Mouse (Mus musculus) CD8-positive naive resting alpha-beta T cell, adult 2 months (primary cell): Measurements from ENCODE around the gene Josd1.

ENCODE experiments used
- DNase-seq, 2 experiments: peaks; one replicate each; pipeline ENCODE4 v3.0.0; 2022; ENCODE audit warnings: low read depth in 2 of 2, low spot score in 2 of 2

Josd1 gene

DNA sequence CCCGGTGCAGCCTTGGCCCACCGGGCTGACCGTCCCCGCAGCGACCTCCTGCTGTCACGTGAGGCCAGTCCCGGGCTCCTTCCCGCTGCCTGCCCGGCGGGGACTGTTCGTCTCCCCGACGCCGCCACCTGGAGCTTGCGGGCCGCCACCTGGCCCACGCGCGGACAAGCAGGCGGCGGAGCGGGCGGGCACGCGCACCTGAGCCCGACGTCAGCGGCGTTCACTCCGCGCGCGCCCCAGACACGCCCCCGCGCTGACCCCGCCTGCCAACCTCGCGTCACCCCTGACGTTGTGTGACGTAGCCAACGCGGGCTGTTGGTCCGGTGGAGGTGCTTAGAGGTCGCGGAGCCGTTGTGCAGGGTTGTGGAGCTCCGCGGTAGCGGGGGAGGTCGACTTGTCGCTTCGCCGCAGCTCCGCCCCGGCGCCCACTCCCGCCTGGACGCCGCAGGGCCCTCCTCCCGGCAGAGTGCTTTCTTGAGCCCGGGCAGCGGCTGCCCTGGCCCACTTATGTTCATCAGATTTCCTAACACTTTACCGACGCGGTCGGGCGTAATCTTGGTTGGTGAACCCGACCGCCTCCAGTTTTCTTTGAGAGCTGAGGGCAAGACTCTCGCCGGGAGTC, at the start of gene Josd1:
Josd1 (minus strand) TSS at position 274 of the 622 bp plus-strand sequence.
- peak; percentile 95 to 96 for DNase-seq

GRCm38 (mm10) chr15:79734311-79734710, 46.6 kb upstream of the Josd1 start:
- DNase-seq: no peak

DNA sequence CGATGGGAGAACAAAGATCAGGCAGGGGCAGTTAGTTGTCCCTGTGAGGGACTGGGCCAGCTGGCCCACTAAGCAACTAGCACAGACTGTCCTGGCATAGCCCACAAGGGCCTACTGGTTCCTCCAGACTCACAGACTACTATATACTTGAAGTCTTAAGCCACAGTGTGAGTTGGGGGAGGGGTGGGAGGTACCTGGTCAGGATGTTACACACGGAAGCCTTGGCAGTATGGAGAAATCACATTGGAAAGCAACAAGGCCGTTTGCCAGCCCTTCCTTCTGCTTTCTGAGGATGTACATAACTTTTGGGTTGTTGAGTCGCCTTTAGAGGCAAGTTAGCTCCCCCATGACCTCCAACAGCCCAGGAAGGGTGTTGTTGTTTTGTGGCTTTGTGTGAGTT, 45.9 kb upstream of the Josd1 start:
- DNase-seq: no peak

- no peak for DNase-seq
Measured at GRCm38 (mm10) chr15:79733192-79733591, 45.5 kb upstream of the Josd1 start.

GRCm38 (mm10) chr15:79731554-79731953, 43.8 kb upstream of the Josd1 start:
- no peak for DNase-seq

- peak in 1 of 2 experiments; percentile 48 for DNase-seq
Measured at GRCm38 (mm10) chr15:79728731-79729388, 41.1 kb upstream of the Josd1 start.

DNA sequence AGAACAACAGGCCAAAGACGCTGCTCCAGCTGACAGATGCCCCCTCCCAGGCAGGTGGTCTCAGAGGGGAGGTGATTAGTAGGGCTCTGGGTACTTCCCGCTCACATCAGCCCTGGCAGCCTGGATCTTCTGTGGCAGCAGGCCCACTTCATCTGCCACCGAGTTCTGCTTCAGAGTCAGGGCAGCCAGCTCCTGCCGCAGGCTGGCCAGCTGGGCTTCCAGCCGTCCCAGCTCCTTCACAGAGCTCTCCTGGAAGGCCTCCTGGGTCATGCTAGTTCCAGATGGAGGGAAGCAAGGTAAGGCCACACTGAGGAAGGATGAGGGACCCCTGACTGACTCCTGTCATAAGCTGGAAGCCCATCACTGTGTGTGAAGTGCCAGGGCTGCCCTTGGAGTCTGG, 40.6 kb upstream of the Josd1 start:
- DNase-seq: no peak

DNA sequence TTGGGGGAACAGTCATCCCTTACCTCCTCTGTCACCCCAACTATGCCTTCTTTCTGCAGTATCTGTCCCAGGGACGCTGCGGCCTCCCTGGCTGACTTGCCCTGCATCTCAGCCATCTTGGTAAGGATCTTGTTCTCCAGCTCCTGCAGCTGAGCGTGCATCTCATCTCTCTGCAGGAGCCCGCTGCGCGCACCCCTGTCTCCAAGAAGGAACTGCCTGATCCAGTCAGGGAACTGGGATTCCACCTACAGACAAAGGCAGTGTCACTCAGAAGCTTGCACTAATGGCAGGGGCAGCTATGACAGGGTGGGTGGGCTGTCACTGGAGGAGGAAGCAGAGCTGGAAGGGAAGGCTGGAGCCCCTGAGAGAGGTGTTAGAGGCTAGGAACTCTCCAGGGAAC, 40.1 kb upstream of the Josd1 start:
- DNase-seq: no peak

DNA sequence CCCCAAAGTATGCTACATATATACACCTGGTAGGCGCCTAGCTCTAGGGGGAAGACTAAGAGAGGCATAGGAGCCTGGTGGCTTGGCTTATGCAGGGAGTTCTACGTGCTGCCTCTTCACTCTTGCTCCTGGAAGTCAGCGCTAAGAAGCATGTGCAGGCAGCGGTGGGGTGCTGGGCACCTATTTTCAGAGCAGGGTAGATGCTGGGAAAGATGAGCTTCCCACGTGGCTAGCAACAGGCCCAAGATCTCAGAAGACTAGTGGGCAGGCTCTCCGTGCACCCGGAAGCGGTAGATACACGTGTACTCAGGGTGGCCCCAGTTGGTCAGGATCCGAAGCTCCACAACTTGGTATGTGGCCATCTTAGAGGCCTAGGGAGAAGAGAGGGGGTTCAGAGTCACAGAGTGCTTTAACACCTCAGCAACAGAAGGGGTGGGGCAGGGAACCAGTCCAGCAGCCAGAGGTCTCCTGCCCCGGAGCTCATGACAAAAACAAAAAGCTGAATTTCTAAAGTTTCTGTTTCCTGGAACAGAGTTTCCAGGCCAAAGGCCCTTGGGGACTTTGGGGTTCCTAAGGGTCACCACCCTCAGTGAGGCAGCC, 37.6 kb upstream of the Josd1 start:
- DNase-seq: no peak

DNA sequence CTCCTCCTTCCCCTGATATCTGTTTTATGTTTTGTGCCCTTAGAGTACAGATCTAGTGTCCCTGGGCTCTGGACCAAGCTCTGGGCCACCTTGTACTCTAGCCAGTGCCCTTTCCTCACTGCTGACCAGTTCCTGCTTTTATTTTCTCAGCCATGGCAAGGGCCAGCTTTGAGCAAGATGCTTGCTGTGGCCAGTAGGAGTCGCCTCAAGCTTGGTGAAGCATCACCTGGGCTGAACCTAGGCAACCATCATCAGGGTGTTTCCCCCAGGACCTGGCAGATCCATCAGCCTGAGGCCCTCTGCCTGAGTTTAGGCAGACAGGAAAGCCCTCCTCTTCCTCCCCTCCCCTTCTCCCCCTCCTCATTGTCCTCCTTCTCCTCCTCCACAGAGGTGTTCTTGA, 35.7 kb upstream of the Josd1 start:
- peak; percentile 42 to 45 for DNase-seq

GRCm38 (mm10) chr15:79720796-79721195, 33.1 kb upstream of the Josd1 start:
- no peak for DNase-seq

DNA sequence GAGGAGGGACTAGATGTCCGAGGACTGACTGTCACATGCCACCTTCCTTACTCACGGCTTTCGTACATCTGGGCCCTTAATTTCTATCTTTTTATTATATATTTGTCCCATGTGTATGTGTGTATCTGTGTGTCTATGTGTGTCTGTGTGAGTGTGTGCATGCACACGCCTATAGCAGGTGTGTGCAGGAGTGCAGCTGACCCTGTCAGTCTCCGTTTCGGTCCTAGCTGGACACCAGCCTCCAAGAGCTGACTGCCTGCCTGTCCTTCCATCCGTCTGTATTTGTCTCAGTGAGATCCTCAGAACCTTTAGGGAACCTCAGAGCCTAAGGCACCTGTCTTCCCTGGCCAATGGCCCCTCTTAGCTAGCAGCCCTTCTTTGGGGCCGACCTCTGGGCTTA, 32.5 kb upstream of the Josd1 start:
- DNase-seq: no peak

DNA sequence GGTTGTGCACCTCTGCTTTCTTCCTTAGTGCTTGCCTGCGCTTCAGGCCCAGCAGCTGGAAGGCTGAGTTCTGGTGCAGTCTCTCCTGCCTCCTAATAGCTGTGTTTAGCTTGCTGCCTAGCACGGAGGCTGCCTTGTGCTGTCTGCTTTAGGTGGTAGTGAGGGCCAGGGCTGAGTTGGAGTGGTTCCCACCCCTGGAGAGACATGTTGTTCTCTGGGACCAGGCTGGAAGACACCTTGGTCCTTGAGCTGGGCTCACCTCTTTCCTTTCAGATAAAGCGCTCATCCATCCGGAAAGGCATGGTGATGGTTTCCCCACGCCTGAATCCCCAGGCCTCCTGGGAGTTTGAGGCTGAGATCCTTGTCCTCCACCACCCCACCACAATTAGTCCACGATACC, 29.0 kb upstream of the Josd1 start:
- no peak for DNase-seq

- no peak for DNase-seq
Measured at GRCm38 (mm10) chr15:79715646-79716045, 27.9 kb upstream of the Josd1 start.

GRCm38 (mm10) chr15:79708229-79708822, 20.6 kb upstream of the Josd1 start:
- no peak for DNase-seq

DNA sequence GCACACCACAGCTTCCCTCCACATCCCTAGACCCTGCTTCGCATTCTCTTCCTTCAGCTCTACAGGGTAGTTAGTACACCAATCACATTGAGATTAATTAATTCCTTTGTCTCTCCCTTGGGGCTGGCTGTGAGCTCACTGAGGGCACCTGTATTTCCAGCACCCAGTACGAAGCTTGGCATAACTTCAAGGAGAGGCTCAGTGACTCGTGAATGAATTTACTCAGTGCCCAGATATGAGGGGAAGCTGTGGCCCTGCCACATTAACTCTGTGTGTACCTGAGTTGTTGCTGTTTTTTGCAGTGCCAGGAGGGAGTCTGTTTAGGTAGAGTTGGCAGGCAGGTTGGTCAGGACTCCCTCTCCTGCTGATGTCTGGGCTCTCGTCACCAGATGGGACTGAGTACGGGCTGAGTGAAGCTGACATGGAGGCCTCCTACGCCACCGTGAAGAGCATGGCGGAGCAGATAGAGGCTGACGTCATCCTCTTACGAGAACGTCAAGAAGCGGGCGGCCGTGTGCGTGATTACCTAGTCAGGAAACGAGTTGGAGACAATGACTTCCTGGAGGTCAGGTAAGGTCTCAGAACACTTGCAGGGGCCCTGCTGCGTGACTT, 19.0 kb upstream of the Josd1 start:
- DNase-seq: no peak

DNA sequence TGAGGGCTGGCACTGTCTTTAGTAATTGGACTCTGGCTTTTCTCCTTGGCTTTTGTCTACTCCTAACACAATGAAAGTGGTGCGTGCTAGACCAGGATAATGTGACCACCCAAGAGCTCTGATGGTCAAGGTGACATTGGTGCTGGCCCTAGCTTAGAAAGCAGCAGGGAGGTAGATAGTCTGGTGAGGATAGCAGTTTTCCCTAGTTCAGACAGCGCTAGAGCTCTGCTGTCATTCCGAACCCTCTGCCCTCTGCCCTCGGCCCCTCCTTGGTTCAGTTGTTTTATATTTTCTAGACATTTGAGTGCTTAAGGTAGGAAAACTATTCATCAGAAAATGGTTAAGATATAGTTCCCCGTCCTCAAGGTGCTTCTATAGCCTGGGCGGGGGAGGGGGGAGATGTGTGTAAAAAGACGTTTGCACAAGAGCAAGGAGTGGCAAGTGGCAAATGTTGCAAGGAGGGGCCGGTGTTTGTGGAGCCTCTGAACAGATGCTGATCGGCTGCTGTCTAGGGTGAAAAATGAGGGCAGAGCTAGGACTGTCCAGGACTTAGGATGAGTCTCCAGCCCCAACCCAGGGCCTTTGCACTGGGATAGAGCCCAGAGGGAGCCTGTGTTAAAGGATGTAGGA, 10.0 kb upstream of the Josd1 start:
- no peak for DNase-seq

DNA sequence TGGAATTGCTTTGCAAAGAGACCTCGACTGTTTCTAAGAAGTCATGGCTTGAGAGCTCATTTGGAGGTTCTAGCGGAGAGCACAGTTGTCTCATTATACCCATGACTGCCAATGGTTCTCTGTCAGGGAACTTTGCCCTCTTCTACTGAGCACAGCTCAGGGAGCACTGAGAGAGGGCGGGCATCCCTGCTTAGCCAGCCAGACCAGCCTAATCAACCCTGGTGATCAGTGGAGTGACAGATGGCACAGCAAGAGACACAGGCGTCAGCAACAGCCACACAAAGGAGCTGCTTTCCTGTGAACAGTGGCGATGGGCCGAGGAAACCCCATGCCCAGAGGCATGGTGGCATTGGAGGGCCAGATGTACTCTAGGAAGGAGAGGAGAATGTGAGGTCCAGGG, 9.3 kb upstream of the Josd1 start:
- no peak for DNase-seq

DNA sequence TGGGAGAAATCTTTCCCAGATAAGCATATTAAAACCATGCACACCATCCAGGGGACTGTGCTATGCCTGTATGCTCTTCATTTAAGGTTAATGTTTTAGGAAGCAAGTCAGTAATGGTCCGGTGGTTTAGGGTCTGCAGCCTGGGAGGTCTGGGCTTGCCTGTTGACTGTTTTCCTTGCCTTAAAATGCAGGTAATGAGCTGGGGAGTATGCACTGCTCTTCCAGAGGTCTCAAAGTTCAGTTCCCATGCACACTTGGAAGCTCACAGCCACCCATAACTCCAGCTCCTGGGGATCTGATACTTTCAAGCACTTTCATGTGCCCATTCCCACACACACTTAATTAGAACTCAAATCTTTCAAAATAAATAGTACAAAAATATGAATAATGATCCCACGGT, 8.8 kb upstream of the Josd1 start:
- no peak for DNase-seq

- DNase-seq: no peak
Measured at GRCm38 (mm10) chr15:79695516-79695915, 7.8 kb upstream of the Josd1 start.

- DNase-seq: no peak
Measured at GRCm38 (mm10) chr15:79694512-79694911, 6.8 kb upstream of the Josd1 start.
